In the genomic region with DNA sequence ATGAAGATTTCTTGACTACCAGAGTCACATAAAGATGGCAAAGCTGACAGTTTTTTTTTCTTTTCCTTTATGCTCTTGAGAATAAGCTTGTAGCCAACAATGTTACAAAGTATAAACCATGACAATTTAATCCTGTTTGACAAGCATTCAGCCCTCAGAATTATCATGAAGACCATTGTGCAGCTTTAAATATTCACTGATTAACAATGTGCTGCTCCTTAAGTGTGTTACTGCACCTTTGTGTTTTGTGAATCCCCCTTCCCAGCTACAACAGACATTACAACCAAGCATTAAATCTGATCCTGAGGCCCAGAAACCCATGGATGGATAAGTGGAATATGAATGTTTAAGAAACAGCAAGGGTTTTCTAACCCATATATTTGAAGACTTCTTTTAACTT, we compare ENCODE assay signal across 28 mouse cellular contexts.
"Had no signal": no experiment of that assay in that cellular context is flagged by ENCODE, and none has a peak within 500 bp of the region (broad histone marks: within the 10 kb centered on the region; RNA-seq: fewer than 3 reads in every experiment).

No protein-coding gene starts in this region.

- H3K4me2 ChIP-seq: limb, embryonic 12.5 days; limb, embryonic 13.5 days; limb, embryonic 15.5 days; liver, embryonic 11.5 days; liver, embryonic 12.5 days; liver, embryonic 13.5 days; liver, embryonic 15.5 days; lung, embryonic 14.5 days; lung, embryonic 15.5 days; neural tube, embryonic 12.5 days; neural tube, embryonic 13.5 days had no signal

- H3K9me3 ChIP-seq: limb, embryonic 10.5 days; limb, embryonic 13.5 days; limb, embryonic 15.5 days; liver, embryonic 12.5 days; liver, embryonic 13.5 days; liver, embryonic 15.5 days; lung, embryonic 15.5 days had no signal

- H3K9ac ChIP-seq: limb, embryonic 12.5 days; limb, embryonic 13.5 days; limb, embryonic 15.5 days; liver, embryonic 12.5 days; liver, embryonic 13.5 days; liver, embryonic 14.5 days; liver, embryonic 15.5 days; liver, postnatal 0 days; lung, embryonic 14.5 days; lung, embryonic 15.5 days; neural tube, embryonic 12.5 days; neural tube, embryonic 13.5 days had no signal

- H3K4me3 ChIP-seq: left cerebral cortex, adult 2 months; limb, embryonic 10.5 days; limb, embryonic 12.5 days; limb, embryonic 13.5 days; limb, embryonic 15.5 days; liver, embryonic 12.5 days; liver, embryonic 13.5 days; liver, embryonic 15.5 days; lung, embryonic 15.5 days; megakaryocyte, embryonic 14.5 days; myocyte; neural tube, embryonic 12.5 days; neural tube, embryonic 13.5 days had no signal

- DNase-seq: layer of hippocampus, postnatal 36 days; left cerebral cortex, postnatal 4 days; liver; liver, embryonic 13.5 days; liver, postnatal 0 days; lung, adult 18-20 months; lung, adult 2 months; lung, embryonic 14.5 days; lung, postnatal 10 days; lung, postnatal 14 days; lung, postnatal 36 days; lung, postnatal 4 days had no signal

- H3K27ac ChIP-seq: left cerebral cortex, adult 2 months; limb, embryonic 10.5 days; limb, embryonic 12.5 days; limb, embryonic 13.5 days; limb, embryonic 15.5 days; liver, embryonic 12.5 days; liver, embryonic 13.5 days; liver, embryonic 14.5 days; liver, embryonic 15.5 days; lung, embryonic 15.5 days; macrophage; neural tube, embryonic 12.5 days; neural tube, embryonic 13.5 days had no signal

- H3K4me1 ChIP-seq: limb, embryonic 10.5 days; limb, embryonic 12.5 days; limb, embryonic 13.5 days; limb, embryonic 15.5 days; liver, embryonic 12.5 days; liver, embryonic 13.5 days; liver, embryonic 15.5 days; lung, embryonic 15.5 days; megakaryocyte, embryonic 14.5 days; neural tube, embryonic 12.5 days; neural tube, embryonic 13.5 days had no signal

- ATAC-seq: liver, embryonic 12.5 days; liver, postnatal 0 days; lung, postnatal 0 days had no signal

- H3K36me3 ChIP-seq: limb, embryonic 10.5 days; limb, embryonic 12.5 days; limb, embryonic 13.5 days; limb, embryonic 15.5 days; liver, embryonic 12.5 days; liver, embryonic 13.5 days; liver, embryonic 15.5 days; lung, embryonic 15.5 days; neural tube, embryonic 12.5 days; neural tube, embryonic 13.5 days had no signal

- H3K27me3 ChIP-seq: limb, embryonic 12.5 days; limb, embryonic 13.5 days; limb, embryonic 15.5 days; liver, embryonic 12.5 days; liver, embryonic 13.5 days; liver, embryonic 15.5 days; lung, embryonic 15.5 days; megakaryocyte, embryonic 14.5 days; neural tube, embryonic 12.5 days; neural tube, embryonic 13.5 days had no signal
